ENCODE assay signal across 8 mouse cellular contexts in the genomic region with DNA sequence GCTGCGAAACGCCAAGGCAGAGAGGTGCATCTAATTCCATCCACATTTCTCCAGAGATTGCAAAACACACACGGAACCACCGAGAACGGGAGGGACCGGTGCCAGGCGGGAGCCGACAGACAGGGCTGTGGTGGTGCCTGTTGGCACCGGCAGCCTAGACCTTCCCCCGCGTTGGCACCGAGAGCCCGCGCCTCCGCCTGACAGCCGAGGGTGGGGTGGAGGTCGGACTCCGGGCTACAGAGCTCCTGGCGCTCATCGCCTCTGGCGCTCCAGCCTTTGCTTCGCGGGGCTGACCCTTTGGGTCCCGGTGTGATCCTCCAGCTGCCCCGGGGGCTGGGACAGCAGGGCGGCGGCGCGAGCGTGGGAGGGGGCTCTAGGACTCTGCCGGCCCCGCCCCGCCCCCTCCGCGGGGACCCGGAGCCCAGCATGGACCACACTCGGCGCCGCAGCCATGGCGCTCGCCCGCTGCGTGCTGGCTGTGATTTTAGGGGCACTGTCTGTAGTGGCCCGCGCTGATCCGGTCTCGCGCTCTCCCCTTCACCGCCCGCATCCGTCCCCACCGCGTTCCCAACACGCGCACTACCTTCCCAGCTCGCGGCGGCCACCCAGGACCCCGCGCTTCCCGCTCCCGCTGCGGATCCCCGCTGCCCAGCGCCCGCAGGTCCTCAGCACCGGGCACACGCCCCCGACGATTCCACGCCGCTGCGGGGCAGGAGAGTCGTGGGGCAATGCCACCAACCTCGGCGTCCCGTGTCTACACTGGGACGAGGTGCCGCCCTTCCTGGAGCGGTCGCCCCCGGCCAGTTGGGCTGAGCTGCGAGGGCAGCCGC. TPM values are rescaled to one million over a fixed set of nuclear protein-coding genes. Genes with fewer than 3 reads are reported as not detected.
DNase-seq lines count a peak whose midpoint lies in the region; ATAC-seq lines count a peak whose summit lies in the region.

A gene (plus strand): TSS at position 206 of the 830 bp plus-strand sequence.

- H3K27me3 ChIP-seq in hindbrain, embryonic 13.5 days, result peaks cover 23% of the 10 kb centered on the region

- DNase-seq in T-cell, adult 2 months (ENCODE audit: low spot score), result peak; percentile 65
- DNase-seq in cerebellum, adult 8-10 months, result peak; percentile 3
- peak; percentile 44 to 64 for DNase-seq in layer of hippocampus, postnatal 10 days (ENCODE audit: low spot score in 2 of 2)
- peak; percentile 51 for DNase-seq in lung, postnatal 14 days
- DNase-seq in retina, embryonic 14.5 days (ENCODE audit: low spot score), result peak; percentile 57
- no peak for DNase-seq in natural killer cell, adult 2 months (ENCODE audit: low spot score in 2 of 2)

- H3K4me2 ChIP-seq in hindbrain, embryonic 13.5 days, result peak within 1 kb of the TSS; percentile 100

- peak within 1 kb of the TSS; percentile 84 for H3K4me3 ChIP-seq in hindbrain, embryonic 13.5 days

- WGBS in hindbrain, embryonic 13.5 days, result under 1% methylated on average over 81 of the region's 84 CpGs

- H3K9me3 ChIP-seq in hindbrain, embryonic 13.5 days, result no peaks in the 10 kb centered on the region

- peak; percentile 76 for ATAC-seq in frontal cortex, adult (ENCODE audit: low TSS enrichment)
- peak; percentile 88 for ATAC-seq in hindbrain, embryonic 13.5 days (ENCODE audit: low FRiP score)

- peak within 1 kb of the TSS; percentile 86 for H3K9ac ChIP-seq in hindbrain, embryonic 13.5 days

- H3K36me3 ChIP-seq in hindbrain, embryonic 13.5 days, result no peaks in the 10 kb centered on the region

- peaks cover 16% of the 10 kb centered on the region for H3K4me1 ChIP-seq in hindbrain, embryonic 13.5 days (replicated peaks)

- no peak within 1 kb of the TSS for H3K27ac ChIP-seq in hindbrain, embryonic 13.5 days

RNA-seq across cellular contexts. Expression of the gene that starts here (rescaled TPM):
- polyA plus RNA-seq in hindbrain, embryonic 13.5 days (2015; fragmentation: Nextera tagmentation; extraction: Ambion mirVana), result 13.8 and 14.4 TPM in 2 replicates
- total RNA-seq in layer of hippocampus, postnatal 10 days (2021), result 10 to 100 TPM; 19.4 to 24.9 TPM

Comparison
In these comparisons a context has a peak if more than half of its experiments do, and no peak if none do; other contexts are left out.
1. DNase-seq: peak in T-cell, adult 2 months (single experiment), cerebellum, adult 8-10 months (single experiment), layer of hippocampus, postnatal 10 days (2 of 2), lung, postnatal 14 days (single experiment) and retina, embryonic 14.5 days (single experiment); none in natural killer cell, adult 2 months (0 of 2).